Mouse (Mus musculus): ENCODE data around the gene Fbxo36.

Gene Fbxo36

GRCm38 (mm10) chr1:84839309-84840017, at the start of gene Fbxo36:
Gene Fbxo36 (plus strand): TSS chr1:84839841.
- peak; percentile 90 to 93 for DNase-seq

GRCm38 (mm10) chr1:84791393-84791792, 48.2 kb upstream of the Fbxo36 start:
- DNase-seq: no peak

GRCm38 (mm10) chr1:84795335-84795734, 44.3 kb upstream of the Fbxo36 start:
- DNase-seq: no peak

GRCm38 (mm10) chr1:84799166-84799565, 40.5 kb upstream of the Fbxo36 start:
- DNase-seq: no peak

GRCm38 (mm10) chr1:84803788-84804187, 35.9 kb upstream of the Fbxo36 start:
- DNase-seq: no peak

GRCm38 (mm10) chr1:84817596-84817995, 22.0 kb upstream of the Fbxo36 start:
- no peak for DNase-seq

- no peak for DNase-seq
Measured at GRCm38 (mm10) chr1:84825091-84825490, 14.6 kb upstream of the Fbxo36 start.

GRCm38 (mm10) chr1:84837523-84838145, 2.0 kb upstream of the Fbxo36 start:
- DNase-seq: peak; percentile 13 to 14

- no peak for DNase-seq
Measured at GRCm38 (mm10) chr1:84838156-84838555, 1.5 kb upstream of the Fbxo36 start.

GRCm38 (mm10) chr1:84838621-84839151, 955 bp upstream of the Fbxo36 start:
- peak; percentile 68 for DNase-seq

GRCm38 (mm10) chr1:84840018-84840664, 500 bp downstream of the Fbxo36 start, which contains the start of gene Trip12:
Gene Trip12 (minus strand): TSS chr1:84840516.
- no peak for DNase-seq

GRCm38 (mm10) chr1:84841061-84841460, 1.4 kb downstream of the Fbxo36 start:
- no peak for DNase-seq

- no peak for DNase-seq
Measured at GRCm38 (mm10) chr1:84843366-84843765, 3.7 kb downstream of the Fbxo36 start.

- no peak for DNase-seq
Measured at GRCm38 (mm10) chr1:84847698-84848097, 8.1 kb downstream of the Fbxo36 start.

- DNase-seq: no peak
Measured at GRCm38 (mm10) chr1:84848335-84848734, 8.7 kb downstream of the Fbxo36 start.

- DNase-seq: no peak
Measured at GRCm38 (mm10) chr1:84848801-84849455, 9.3 kb downstream of the Fbxo36 start.

GRCm38 (mm10) chr1:84849804-84850203, 10.2 kb downstream of the Fbxo36 start:
- DNase-seq: no peak

GRCm38 (mm10) chr1:84850471-84850870, 10.8 kb downstream of the Fbxo36 start:
- DNase-seq: no peak

GRCm38 (mm10) chr1:84851512-84852235, 12.0 kb downstream of the Fbxo36 start:
- peak in 1 of 2 experiments; percentile 8 for DNase-seq

GRCm38 (mm10) chr1:84853721-84854120, 14.1 kb downstream of the Fbxo36 start:
- no peak for DNase-seq

GRCm38 (mm10) chr1:84854966-84855365, 15.3 kb downstream of the Fbxo36 start:
- DNase-seq: no peak

GRCm38 (mm10) chr1:84855756-84856155, 16.1 kb downstream of the Fbxo36 start:
- no peak for DNase-seq
